Mouse (Mus musculus): Measurements from ENCODE around the gene Otof.

GRCm38 (mm10) chr5:30472148-30472547 is 10.4 kb upstream of the Otof start:
- TF ChIP-seq CTCF (IDR thresholded peaks at IDR 0.05; ENCODE audit: control insufficient read depth, insufficient read depth, insufficient replicate concordance, low read depth, low read length) (no peak), POLR2A (IDR thresholded peaks at IDR 0.05; ENCODE audit: control insufficient read depth, low read depth, low read length) (no peak)
